Mouse (Mus musculus): Measurements from ENCODE around the gene 2310061N02Rik. TPM values are rescaled to one million over a fixed set of nuclear protein-coding genes. Genes with fewer than 3 reads are reported as not detected.

The 2310061N02Rik gene
- polyA plus RNA-seq, 1 experiment from 2014 or later = not detected

- Histone ChIP-seq H3K9me3 (replicated peaks) (no peaks in the 10 kb centered on the region), H3K4me3 (no peak overlapping the region), H3K36me3 (no peaks in the 10 kb centered on the region), H3K27me3 (ENCODE audit: low read depth, poor library complexity, severe bottlenecking) (no peaks in the 10 kb centered on the region), H3K4me1 (no peaks in the 10 kb centered on the region), H3K27ac (no peak overlapping the region)
- DNase-seq (ENCODE audit: low spot score) = no peak
- WGBS = 85% methylated on average over 6 of the region's 6 CpGs
Observed at GRCm38 (mm10) chr16:88679099-88679498, 28.7 kb downstream of the 2310061N02Rik start.

- Histone ChIP-seq H3K4me1 (no peaks in the 10 kb centered on the region), H3K4me3 (no peak within 1 kb of the TSS), H3K27ac (no peak within 1 kb of the TSS), H3K36me3 (no peaks in the 10 kb centered on the region), H3K9me3 (replicated peaks) (no peaks in the 10 kb centered on the region), H3K27me3 (ENCODE audit: low read depth, poor library complexity, severe bottlenecking) (no peaks in the 10 kb centered on the region)
- 85% methylated on average over 4 of the region's 4 CpGs for WGBS
- no peak for DNase-seq (ENCODE audit: low spot score)
Observed at GRCm38 (mm10) chr16:88671571-88671970, 36.2 kb downstream of the 2310061N02Rik start, which contains the start of gene Krtap27-1. Gene Krtap27-1 (minus strand): TSS chr16:88671671.

- no peak overlapping the region for H3K4me3 ChIP-seq
- no peaks in the 10 kb centered on the region for H3K27me3 ChIP-seq (ENCODE audit: low read depth, poor library complexity, severe bottlenecking)
- 64% methylated on average over 1 of the region's 1 CpGs for WGBS
- no peaks in the 10 kb centered on the region for H3K4me1 ChIP-seq
- no peaks in the 10 kb centered on the region for H3K36me3 ChIP-seq
- H3K27ac ChIP-seq = no peak overlapping the region
- no peak for DNase-seq (ENCODE audit: low spot score)
- H3K9me3 ChIP-seq (replicated peaks) = no peaks in the 10 kb centered on the region
Observed at GRCm38 (mm10) chr16:88657426-88657825, 50.3 kb downstream of the 2310061N02Rik start.

Other genes with a start within 250 kb of the 2310061N02Rik start
- not detected in 2 replicates for gene Cldn17, start 201.0 kb downstream of the 2310061N02Rik start, polyA plus RNA-seq (2016; fragmentation: Nextera tagmentation; extraction: Ambion mirVana)
- 1.4 and 1.5 TPM in 2 replicates for gene Cldn8, start 144.8 kb downstream of the 2310061N02Rik start, polyA plus RNA-seq (2016; fragmentation: Nextera tagmentation; extraction: Ambion mirVana)
- gene Krtap24-1, start 95.7 kb downstream of the 2310061N02Rik start, polyA plus RNA-seq (2016; fragmentation: Nextera tagmentation; extraction: Ambion mirVana) = not detected in 2 replicates
- gene 2310079G19Rik, start 80.3 kb downstream of the 2310061N02Rik start, polyA plus RNA-seq (2016; fragmentation: Nextera tagmentation; extraction: Ambion mirVana) = not detected in 2 replicates
- not detected in 2 replicates for gene Krtap26-1, start 60.2 kb downstream of the 2310061N02Rik start, polyA plus RNA-seq (2016; fragmentation: Nextera tagmentation; extraction: Ambion mirVana)
- not detected in 2 replicates for gene Krtap27-1, start 36.3 kb downstream of the 2310061N02Rik start, polyA plus RNA-seq (2016; fragmentation: Nextera tagmentation; extraction: Ambion mirVana)
- gene Krtap13-1, start 20.9 kb upstream of the 2310061N02Rik start, polyA plus RNA-seq (2016; fragmentation: Nextera tagmentation; extraction: Ambion mirVana) = not detected in 2 replicates
- not detected in 2 replicates for gene Krtap13, start 43.7 kb upstream of the 2310061N02Rik start, polyA plus RNA-seq (2016; fragmentation: Nextera tagmentation; extraction: Ambion mirVana)
- gene 2310034C09Rik, start 50.9 kb upstream of the 2310061N02Rik start, polyA plus RNA-seq (2016; fragmentation: Nextera tagmentation; extraction: Ambion mirVana) = not detected in 2 replicates
- gene 2310057N15Rik, start 66.2 kb upstream of the 2310061N02Rik start, polyA plus RNA-seq (2016; fragmentation: Nextera tagmentation; extraction: Ambion mirVana) = not detected in 2 replicates
- gene Gm5965, start 69.9 kb upstream of the 2310061N02Rik start, polyA plus RNA-seq (2016; fragmentation: Nextera tagmentation; extraction: Ambion mirVana) = not detected in 2 replicates
- not detected in 2 replicates for gene Gm20741, start 104.3 kb upstream of the 2310061N02Rik start, polyA plus RNA-seq (2016; fragmentation: Nextera tagmentation; extraction: Ambion mirVana)
- not detected in 2 replicates for gene Krtap15, start 112.3 kb upstream of the 2310061N02Rik start, polyA plus RNA-seq (2016; fragmentation: Nextera tagmentation; extraction: Ambion mirVana)
- not detected in 2 replicates for gene Krtap14, start 118.2 kb upstream of the 2310061N02Rik start, polyA plus RNA-seq (2016; fragmentation: Nextera tagmentation; extraction: Ambion mirVana)
- not detected in 2 replicates for gene Krtap19-1, start 161.4 kb upstream of the 2310061N02Rik start, polyA plus RNA-seq (2016; fragmentation: Nextera tagmentation; extraction: Ambion mirVana)
- not detected in 2 replicates for gene Krtap19-2, start 166.3 kb upstream of the 2310061N02Rik start, polyA plus RNA-seq (2016; fragmentation: Nextera tagmentation; extraction: Ambion mirVana)
- not detected in 2 replicates for gene Krtap19-3, start 170.1 kb upstream of the 2310061N02Rik start, polyA plus RNA-seq (2016; fragmentation: Nextera tagmentation; extraction: Ambion mirVana)
- not detected in 2 replicates for gene Krtap19-4, start 177.1 kb upstream of the 2310061N02Rik start, polyA plus RNA-seq (2016; fragmentation: Nextera tagmentation; extraction: Ambion mirVana)
- gene Krtap19-5, start 188.5 kb upstream of the 2310061N02Rik start, polyA plus RNA-seq (2016; fragmentation: Nextera tagmentation; extraction: Ambion mirVana) = not detected in 2 replicates
- not detected in 2 replicates for gene Krtap19-9b, start 224.3 kb upstream of the 2310061N02Rik start, polyA plus RNA-seq (2016; fragmentation: Nextera tagmentation; extraction: Ambion mirVana)